Mouse (Mus musculus) midbrain, embryonic 15.5 days (tissue): Measurements from ENCODE around the gene Rph3a. TPM values are rescaled to one million over a fixed set of nuclear protein-coding genes. Genes with fewer than 3 reads are reported as not detected.

Experiments used
- ATAC-seq: fragments of 200-750 bp; cut with Nextera tagmentation; replicated peaks from 2 replicates; pipeline ENCODE4 v1.8.0; 2017; ENCODE audit warnings: moderate TSS enrichment
- H3K27ac ChIP-seq: fragments of 300-500 bp; sonication (generic); 2 replicates; pipeline ENCODE4 v1.5.1; 2015; ENCODE audit warnings: mild to moderate bottlenecking, inconsistent platforms
- H3K27me3 ChIP-seq: fragments of 300-500 bp; sonication (generic); replicated peaks from 2 replicates; pipeline ENCODE4 v1.6.1; 2015; ENCODE audit warnings: inconsistent platforms
- H3K36me3 ChIP-seq: fragments of 300-500 bp; sonication (generic); replicated peaks from 2 replicates; pipeline ENCODE4 v1.6.1; 2015; ENCODE audit warnings: inconsistent platforms
- H3K4me1 ChIP-seq: fragments of 300-500 bp; sonication (generic); 2 replicates; pipeline ENCODE4 v1.6.1; 2015; ENCODE audit warnings: inconsistent platforms
- H3K4me2 ChIP-seq: fragments of 300-500 bp; sonication (generic); 2 replicates; pipeline ENCODE4 v1.6.1; 2015; ENCODE audit warnings: inconsistent platforms, mild to moderate bottlenecking, moderate library complexity
- H3K4me3 ChIP-seq: fragments of 300-500 bp; sonication (generic); 2 replicates; pipeline ENCODE4 v1.5.1; 2015; ENCODE audit warnings: mild to moderate bottlenecking, inconsistent platforms
- H3K9ac ChIP-seq: fragments of 300-500 bp; sonication (generic); 2 replicates; pipeline ENCODE4 v1.6.1; 2015; ENCODE audit warnings: mild to moderate bottlenecking, inconsistent platforms
- H3K9me3 ChIP-seq: fragments of 300-500 bp; sonication (generic); 2 replicates; pipeline ENCODE4 v1.6.1; 2016; ENCODE audit warnings: inconsistent platforms
- WGBS: fragments of 180-500 bp; shearing (Covaris S2); methylation state at CpG from one replicate; pipeline ENCODE4 v1.1.7; 2015; ENCODE audit warnings: mixed read lengths; 5-methylcytosine and 5-hydroxymethylcytosine counted together
- polyA plus RNA-seq: library from polyadenylated mRNA; unstranded; fragments of >200 nt; fragmentation: Nextera tagmentation; extraction: Ambion mirVana; gene quantifications from 2 replicates; pipeline ENCODE4 v1.2.1, GENCODE M21; 2015

Gene Rph3a
- polyA plus RNA-seq, result 27.9 and 30.7 TPM in 2 replicates

DNA sequence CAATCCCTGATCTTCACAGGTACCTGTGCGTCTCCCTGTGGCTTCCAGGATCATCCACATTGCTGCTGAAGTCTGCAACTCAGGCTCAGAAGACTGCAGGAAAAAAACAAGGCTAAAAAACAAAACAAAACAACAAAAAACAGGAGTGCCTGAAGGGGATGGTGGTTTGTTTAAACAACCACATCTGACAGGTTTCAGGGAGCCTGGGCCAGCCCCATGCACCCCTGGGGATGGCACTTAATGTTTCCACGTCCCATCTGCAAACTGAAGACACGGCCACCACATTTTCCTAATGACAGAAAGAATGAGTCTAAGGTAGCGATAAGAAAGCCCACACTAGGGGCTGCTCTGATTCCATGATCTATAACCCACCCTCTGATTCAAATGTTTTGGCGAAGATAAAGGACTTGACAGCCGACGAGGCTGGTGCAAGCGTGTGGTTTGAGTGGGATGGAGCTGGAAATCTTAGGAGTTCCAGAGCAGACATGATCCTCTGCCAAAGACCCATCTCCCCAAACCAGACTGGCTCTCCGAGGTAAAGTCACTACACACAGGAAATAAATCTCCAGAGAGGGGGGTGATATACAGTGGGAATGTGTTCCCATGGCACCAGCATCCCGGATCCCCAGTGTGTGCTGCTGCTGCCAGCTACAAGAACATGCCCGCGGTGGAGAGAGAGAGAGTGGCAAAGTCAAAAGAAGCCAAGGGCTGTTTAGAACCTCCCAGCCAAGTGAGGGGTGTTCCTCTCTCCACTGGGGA, at the start of gene Rph3a:
TSS of gene Rph3a (minus strand) at position 282 of the 759 bp plus-strand sequence.
- Histone ChIP-seq H3K4me2 (peak within 1 kb of the TSS; percentile 54), H3K4me3 (peak within 1 kb of the TSS; percentile 40), H3K36me3 (no peaks in the 10 kb centered on the region), H3K9me3 (no peaks in the 10 kb centered on the region), H3K27ac (peak within 1 kb of the TSS; percentile 61), H3K27me3 (no peaks in the 10 kb centered on the region; the same call in 1 of the 2 replicates), H3K4me1 (peaks cover 46% of the 10 kb centered on the region), H3K9ac (peak within 1 kb of the TSS; percentile 43)
- ATAC-seq, result no peak
- WGBS, result 54% methylated on average over 12 of the region's 12 CpGs

DNA sequence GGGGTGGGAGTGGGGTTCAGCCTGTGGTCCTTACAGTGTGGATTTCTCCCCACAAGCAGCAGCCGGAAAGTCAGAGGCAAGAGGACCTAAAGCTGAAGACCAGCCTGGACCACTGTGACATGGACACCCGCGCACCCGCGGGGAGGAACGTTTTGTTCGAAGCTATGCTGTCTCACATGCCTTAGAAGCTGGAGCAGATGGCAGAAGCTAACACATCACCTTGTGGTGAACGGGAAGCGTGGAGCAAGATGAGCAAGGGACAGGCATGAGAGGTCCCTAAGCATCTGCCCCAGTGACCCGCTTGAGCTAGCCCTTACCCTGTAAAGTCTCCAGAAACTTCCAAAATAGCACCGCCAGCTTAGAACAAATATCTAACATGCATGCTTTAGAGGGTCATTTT, 48.4 kb upstream of the Rph3a start:
- no peaks in the 10 kb centered on the region for H3K27me3 ChIP-seq
- no peak for ATAC-seq
- peaks cover 7% of the 10 kb centered on the region for H3K4me1 ChIP-seq
- no peaks in the 10 kb centered on the region for H3K36me3 ChIP-seq
- H3K4me2 ChIP-seq, result no peak overlapping the region
- 90% methylated on average over 11 of the region's 11 CpGs for WGBS
- no peak overlapping the region for H3K9ac ChIP-seq
- no peaks in the 10 kb centered on the region for H3K9me3 ChIP-seq
- no peak overlapping the region for H3K27ac ChIP-seq
- H3K4me3 ChIP-seq, result no peak overlapping the region

DNA sequence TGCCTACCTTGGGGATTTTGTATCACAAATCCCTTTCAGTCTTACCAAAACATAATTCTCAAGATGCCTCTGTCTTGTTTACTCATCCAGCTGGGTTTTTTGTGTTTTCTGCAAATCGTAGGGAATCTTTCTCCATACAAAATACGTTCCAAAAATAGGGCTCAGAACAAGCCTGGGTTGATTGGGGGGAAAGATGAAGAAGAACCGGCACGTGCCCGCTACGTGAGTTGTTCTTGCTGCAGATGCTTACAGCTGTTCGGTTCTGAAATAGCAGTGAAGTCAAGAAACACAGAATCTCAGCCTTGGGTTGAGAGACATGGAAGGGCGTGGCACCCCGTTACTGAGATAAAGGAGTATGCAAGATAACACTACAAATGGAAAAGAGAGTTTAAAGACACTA, 44.0 kb upstream of the Rph3a start:
- no peak overlapping the region for H3K27ac ChIP-seq
- H3K4me1 ChIP-seq, result no peaks in the 10 kb centered on the region
- H3K4me2 ChIP-seq, result no peak overlapping the region
- H3K4me3 ChIP-seq, result no peak overlapping the region
- no peak for ATAC-seq
- H3K9ac ChIP-seq, result no peak overlapping the region
- H3K36me3 ChIP-seq, result no peaks in the 10 kb centered on the region
- H3K27me3 ChIP-seq, result no peaks in the 10 kb centered on the region
- WGBS, result 81% methylated on average over 9 of the region's 9 CpGs
- H3K9me3 ChIP-seq, result no peaks in the 10 kb centered on the region

DNA sequence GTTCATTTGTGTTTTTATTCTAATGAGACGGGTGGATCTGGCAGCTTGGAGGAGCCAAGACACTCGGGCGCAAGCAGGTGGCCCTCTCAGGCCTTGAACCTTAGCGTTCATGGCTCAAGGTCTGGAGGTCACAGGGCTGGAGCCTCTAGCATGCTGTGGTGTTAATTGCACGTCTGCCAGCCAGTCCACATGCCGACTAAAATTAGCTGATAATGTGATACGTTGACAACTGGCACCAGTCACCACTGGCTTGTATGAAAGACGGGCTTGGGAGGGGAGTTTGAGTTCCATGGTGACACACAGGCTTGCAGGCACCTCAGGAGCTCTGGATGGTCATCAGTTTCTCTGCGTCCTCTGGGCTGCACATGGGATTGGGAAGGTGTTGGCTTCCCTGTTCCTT, 31.9 kb upstream of the Rph3a start:
- Histone ChIP-seq H3K4me3 (no peak overlapping the region), H3K4me2 (no peak overlapping the region), H3K4me1 (no peaks in the 10 kb centered on the region), H3K9me3 (no peaks in the 10 kb centered on the region), H3K9ac (no peak overlapping the region), H3K36me3 (no peaks in the 10 kb centered on the region), H3K27me3 (no peaks in the 10 kb centered on the region), H3K27ac (no peak overlapping the region)
- 78% methylated on average over 9 of the region's 9 CpGs for WGBS
- ATAC-seq, result no peak

DNA sequence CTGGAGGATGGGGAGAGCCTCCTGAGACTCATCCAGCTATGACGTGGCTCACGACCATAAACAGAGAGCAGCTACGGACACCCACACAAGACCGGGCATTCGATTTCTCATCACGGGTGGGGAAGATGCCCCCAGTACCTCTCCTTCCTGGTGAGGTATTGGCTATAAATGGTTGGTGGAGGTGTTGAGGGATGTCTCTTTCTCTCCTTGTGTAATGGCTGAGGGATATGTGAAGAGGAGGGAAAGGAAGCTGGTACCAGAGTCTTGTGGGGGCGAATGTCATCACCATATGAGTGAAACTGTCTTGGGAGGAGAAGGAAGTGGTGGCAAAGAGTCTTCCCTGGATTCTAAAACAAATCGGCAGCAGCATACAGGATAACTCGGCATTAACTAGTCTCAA, 29.6 kb upstream of the Rph3a start:
- no peaks in the 10 kb centered on the region for H3K27me3 ChIP-seq
- no peak for ATAC-seq
- no peak overlapping the region for H3K4me2 ChIP-seq
- no peaks in the 10 kb centered on the region for H3K36me3 ChIP-seq
- WGBS, result 84% methylated on average over 9 of the region's 9 CpGs
- no peaks in the 10 kb centered on the region for H3K9me3 ChIP-seq
- no peak overlapping the region for H3K4me3 ChIP-seq
- H3K9ac ChIP-seq, result no peak overlapping the region
- no peak overlapping the region for H3K27ac ChIP-seq
- H3K4me1 ChIP-seq, result no peaks in the 10 kb centered on the region

DNA sequence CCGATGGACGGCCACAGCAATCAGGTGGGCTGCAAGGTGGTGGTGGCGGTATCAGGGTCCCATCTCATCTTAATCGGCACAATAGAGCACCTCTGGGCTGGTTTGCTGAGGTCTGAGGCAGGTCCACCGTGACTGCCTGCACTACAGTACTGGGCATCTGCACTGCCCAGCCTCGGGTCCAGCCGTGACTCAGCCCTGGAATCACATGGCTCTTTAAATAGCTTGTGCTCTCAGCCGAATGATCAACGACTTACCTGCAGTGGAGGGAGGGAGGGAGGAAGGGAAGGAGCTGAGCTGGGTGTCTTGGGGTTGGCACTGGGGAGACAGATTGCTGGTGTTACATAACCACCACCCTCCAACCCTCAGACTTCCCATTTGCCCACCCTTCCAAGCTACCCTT, 20.3 kb upstream of the Rph3a start:
- Histone ChIP-seq H3K4me3 (no peak overlapping the region), H3K27me3 (no peaks in the 10 kb centered on the region), H3K36me3 (no peaks in the 10 kb centered on the region), H3K4me2 (no peak overlapping the region), H3K9me3 (no peaks in the 10 kb centered on the region), H3K9ac (no peak overlapping the region), H3K4me1 (peaks cover 7% of the 10 kb centered on the region), H3K27ac (no peak overlapping the region)
- 77% methylated on average over 9 of the region's 9 CpGs for WGBS
- ATAC-seq, result no peak

DNA sequence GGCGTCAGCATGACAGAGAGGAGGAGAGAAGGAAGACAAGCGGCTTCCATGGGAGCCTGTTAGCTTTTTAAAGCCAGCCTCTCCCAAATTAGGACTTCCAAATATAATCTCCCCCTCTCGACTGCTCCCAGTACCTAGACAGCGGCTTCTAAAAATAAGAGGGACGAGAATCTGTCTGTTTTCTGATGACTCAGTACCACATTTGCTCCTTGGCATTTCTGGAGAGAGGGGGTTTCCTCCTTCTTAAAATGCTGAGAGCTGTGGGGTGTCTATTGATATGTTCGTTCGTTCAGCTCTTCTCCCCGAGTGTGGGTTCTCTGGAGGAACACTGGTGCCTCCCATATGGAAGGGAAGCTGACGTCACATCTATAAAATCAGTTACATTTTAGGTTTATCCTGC, 9.6 kb upstream of the Rph3a start:
- 79% methylated on average over 9 of the region's 9 CpGs for WGBS
- Histone ChIP-seq H3K9me3 (no peaks in the 10 kb centered on the region), H3K4me1 (0 out of 2 replicates have a peak, but pooled peaks cover 4% of the 10 kb centered on the region), H3K27me3 (no peaks in the 10 kb centered on the region), H3K9ac (no peak overlapping the region), H3K4me3 (no peak overlapping the region), H3K27ac (no peak overlapping the region), H3K36me3 (no peaks in the 10 kb centered on the region), H3K4me2 (no peak overlapping the region)
- ATAC-seq, result no peak

DNA sequence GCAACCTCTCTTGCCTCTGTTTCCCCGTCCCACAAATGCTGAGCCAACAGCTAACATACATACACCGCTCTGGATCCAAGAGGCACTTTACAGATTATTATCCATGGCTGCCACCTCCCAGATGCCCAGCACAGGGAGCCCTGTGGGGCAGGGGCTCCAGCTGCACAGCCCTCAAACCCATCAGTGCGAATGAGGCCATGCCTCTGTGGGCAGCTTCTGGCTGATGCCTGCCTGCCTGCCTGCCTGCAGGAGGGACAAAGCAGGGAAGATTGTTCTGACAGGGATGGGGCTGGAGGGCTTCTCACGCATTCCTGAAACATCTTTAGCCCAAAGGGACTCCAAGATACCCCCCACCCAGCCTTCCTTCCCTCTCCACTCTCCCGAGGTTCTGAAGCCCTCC, 7.8 kb upstream of the Rph3a start:
- no peaks in the 10 kb centered on the region for H3K36me3 ChIP-seq
- H3K27ac ChIP-seq, result no peak overlapping the region
- 70% methylated on average over 5 of the region's 5 CpGs for WGBS
- 0 out of 2 replicates have a peak, but pooled peaks cover 4% of the 10 kb centered on the region for H3K4me1 ChIP-seq
- H3K4me2 ChIP-seq, result no peak overlapping the region
- H3K27me3 ChIP-seq, result no peaks in the 10 kb centered on the region
- H3K4me3 ChIP-seq, result no peak overlapping the region
- no peaks in the 10 kb centered on the region for H3K9me3 ChIP-seq
- no peak for ATAC-seq
- no peak overlapping the region for H3K9ac ChIP-seq

DNA sequence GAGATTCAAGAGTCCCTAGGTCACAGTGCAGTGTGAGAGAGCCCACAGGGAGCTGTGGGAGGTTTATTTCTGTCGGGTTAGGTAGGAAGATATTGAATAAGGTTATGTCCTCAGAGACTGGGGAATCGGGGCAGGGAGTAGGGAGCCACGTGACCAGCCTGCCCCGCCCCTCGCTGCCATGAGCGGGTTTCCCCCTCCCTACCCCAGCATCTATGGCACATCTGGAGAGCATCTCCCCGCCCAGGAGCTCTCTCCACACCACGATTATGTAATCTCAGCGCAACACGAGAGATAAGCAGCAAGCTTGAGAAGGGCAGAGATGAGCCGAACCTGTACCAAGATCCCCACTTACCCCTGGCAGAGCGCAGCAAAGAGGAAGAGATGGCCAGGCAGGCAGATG, 6.5 kb upstream of the Rph3a start:
- Histone ChIP-seq H3K36me3 (no peaks in the 10 kb centered on the region), H3K9ac (no peak overlapping the region), H3K4me2 (no peak overlapping the region), H3K27ac (no peak overlapping the region), H3K4me1 (peaks cover 9% of the 10 kb centered on the region; the same call in 1 of the 2 replicates), H3K9me3 (no peaks in the 10 kb centered on the region), H3K27me3 (no peaks in the 10 kb centered on the region), H3K4me3 (no peak overlapping the region)
- ATAC-seq, result no peak
- WGBS, result 33% methylated on average over 12 of the region's 12 CpGs

DNA sequence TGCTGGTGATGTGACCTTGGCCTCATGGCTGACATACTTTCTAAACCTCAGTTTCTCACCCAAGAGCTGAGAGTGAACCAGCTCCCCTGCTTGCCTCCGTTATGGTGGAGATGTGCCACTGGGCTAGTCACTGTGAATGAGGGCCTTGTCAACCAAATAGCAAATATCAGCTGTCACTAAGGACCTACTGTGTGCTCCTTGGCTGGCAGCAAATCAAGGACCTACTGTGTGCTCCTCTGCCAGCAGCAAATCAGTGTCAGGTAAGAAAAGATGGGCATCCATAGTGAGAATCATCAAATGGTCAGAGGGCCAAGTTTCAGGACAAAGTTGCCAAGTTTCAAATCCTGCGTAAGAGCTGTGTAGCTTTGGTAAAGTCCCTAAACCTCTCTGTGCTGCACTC, 4.6 kb upstream of the Rph3a start:
- Histone ChIP-seq H3K27me3 (no peaks in the 10 kb centered on the region), H3K9me3 (no peaks in the 10 kb centered on the region), H3K9ac (no peak overlapping the region), H3K4me1 (peaks cover 19% of the 10 kb centered on the region), H3K4me2 (no peak overlapping the region), H3K4me3 (no peak overlapping the region), H3K36me3 (no peaks in the 10 kb centered on the region), H3K27ac (no peak overlapping the region)
- ATAC-seq, result no peak
- 94% methylated on average over 2 of the region's 2 CpGs for WGBS

DNA sequence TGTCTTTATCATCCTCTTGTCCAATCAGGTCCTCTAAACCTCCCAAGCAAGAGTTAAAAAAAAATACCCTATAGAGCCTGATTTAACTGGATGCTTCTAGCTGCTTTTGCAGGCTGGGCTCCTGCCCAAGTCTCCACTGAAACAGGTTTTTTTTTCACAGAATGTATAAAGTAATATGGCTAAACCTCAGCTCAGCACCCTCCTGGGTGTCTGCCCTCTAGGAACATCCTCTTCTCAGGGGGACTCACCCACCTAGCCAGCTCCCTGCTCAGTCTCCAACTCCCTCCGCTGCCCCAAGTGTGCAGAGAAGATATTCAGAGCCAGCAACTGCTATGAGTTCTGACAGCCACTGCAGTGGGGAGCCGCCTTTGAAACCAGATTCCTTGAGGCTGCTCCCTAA, 2.1 kb upstream of the Rph3a start:
- Histone ChIP-seq H3K4me1 (peaks cover 43% of the 10 kb centered on the region), H3K27me3 (no peaks in the 10 kb centered on the region), H3K4me3 (no peak overlapping the region), H3K9me3 (no peaks in the 10 kb centered on the region), H3K4me2 (no peak overlapping the region), H3K36me3 (no peaks in the 10 kb centered on the region), H3K27ac (no peak overlapping the region), H3K9ac (no peak overlapping the region)
- no peak for ATAC-seq
- WGBS, result 23% methylated on average over 2 of the region's 2 CpGs

DNA sequence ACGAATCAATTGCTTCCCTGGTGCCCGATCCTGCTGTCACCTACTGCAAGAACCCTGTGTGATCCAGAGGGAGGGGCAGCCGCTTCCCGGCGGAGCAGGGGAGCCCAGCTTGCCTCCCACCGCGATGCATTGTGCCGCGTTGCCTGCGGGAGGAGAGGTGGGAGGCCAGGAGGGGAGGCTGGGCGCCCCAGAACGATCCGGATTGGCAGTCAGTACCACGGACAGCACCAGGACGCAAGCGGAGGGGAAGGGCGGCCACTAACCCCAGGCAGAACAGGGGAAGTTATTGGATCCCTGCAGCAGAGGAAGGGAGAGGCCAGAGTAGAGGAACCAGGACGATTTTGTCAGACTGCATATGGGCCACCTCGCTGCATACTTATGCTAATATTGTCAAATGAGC, 486 bp downstream of the Rph3a start:
- peaks cover 47% of the 10 kb centered on the region for H3K4me1 ChIP-seq
- peak overlapping the region; percentile 43 for H3K9ac ChIP-seq
- H3K4me2 ChIP-seq, result peak overlapping the region; percentile 54
- under 1% methylated on average over 19 of the region's 19 CpGs for WGBS
- ATAC-seq, result peak; percentile 62; the same call in 1 of the 2 replicates
- no peaks in the 10 kb centered on the region for H3K9me3 ChIP-seq
- H3K36me3 ChIP-seq, result no peaks in the 10 kb centered on the region
- peak overlapping the region; percentile 61 for H3K27ac ChIP-seq
- H3K4me3 ChIP-seq, result peak overlapping the region; percentile 40
- H3K27me3 ChIP-seq, result no peaks in the 10 kb centered on the region; the same call in 1 of the 2 replicates
